Mouse (Mus musculus): Measurements from ENCODE around the gene Otop2. TPM values are rescaled to one million over a fixed set of nuclear protein-coding genes. Genes with fewer than 3 reads are reported as not detected.

Otop2 gene
- polyA plus RNA-seq, 1 experiment from 2014 or later: not detected

GRCm38 (mm10) chr11:115337350-115337749 is 30.4 kb downstream of the Otop2 start:
- H3K4me3 ChIP-seq: no peak overlapping the region
- H3K36me3 ChIP-seq: no peaks in the 10 kb centered on the region
- H3K27me3 ChIP-seq: peaks cover 78% of the 10 kb centered on the region
- peaks cover 18% of the 10 kb centered on the region; the same call in 1 of the 2 replicates for H3K4me1 ChIP-seq
- no peak overlapping the region for H3K4me2 ChIP-seq (replicated peaks)
- no peak overlapping the region for H3K9ac ChIP-seq (replicated peaks)
- WGBS: 68% methylated on average over 3 of the region's 3 CpGs
- H3K27ac ChIP-seq (replicated peaks): no peak overlapping the region
- no peaks in the 10 kb centered on the region for H3K9me3 ChIP-seq
- ATAC-seq (ENCODE audit: low FRiP score, low read depth): no peak

DNA sequence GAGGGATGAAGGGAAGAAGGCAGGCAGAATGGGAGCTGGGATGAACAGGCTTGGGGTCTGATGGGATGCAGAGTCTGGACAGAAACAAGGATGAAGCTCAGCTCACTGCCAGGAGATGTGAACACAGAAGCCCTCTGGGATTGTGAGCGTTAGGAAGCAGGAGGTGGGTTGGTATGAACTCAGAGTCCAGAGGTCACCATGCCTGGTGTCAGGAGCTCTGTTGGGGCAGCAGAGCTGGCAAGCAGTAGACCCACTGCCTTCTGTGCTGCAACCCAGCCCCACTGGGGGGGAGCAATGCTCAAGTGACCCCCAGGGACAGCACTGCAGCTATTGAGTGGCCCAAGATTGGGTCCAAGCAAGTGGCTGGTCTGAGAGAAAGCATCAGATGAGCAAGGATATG is 30.9 kb downstream of the Otop2 start:
- Histone ChIP-seq H3K4me3 (no peak overlapping the region), H3K4me1 (peaks cover 18% of the 10 kb centered on the region; the same call in 1 of the 2 replicates), H3K4me2 (replicated peaks) (no peak overlapping the region), H3K27ac (replicated peaks) (no peak overlapping the region), H3K9ac (replicated peaks) (no peak overlapping the region), H3K27me3 (peaks cover 73% of the 10 kb centered on the region), H3K36me3 (no peaks in the 10 kb centered on the region), H3K9me3 (no peaks in the 10 kb centered on the region)
- no peak for ATAC-seq (ENCODE audit: low FRiP score, low read depth)
- WGBS: 81% methylated on average over 1 of the region's 1 CpGs

DNA sequence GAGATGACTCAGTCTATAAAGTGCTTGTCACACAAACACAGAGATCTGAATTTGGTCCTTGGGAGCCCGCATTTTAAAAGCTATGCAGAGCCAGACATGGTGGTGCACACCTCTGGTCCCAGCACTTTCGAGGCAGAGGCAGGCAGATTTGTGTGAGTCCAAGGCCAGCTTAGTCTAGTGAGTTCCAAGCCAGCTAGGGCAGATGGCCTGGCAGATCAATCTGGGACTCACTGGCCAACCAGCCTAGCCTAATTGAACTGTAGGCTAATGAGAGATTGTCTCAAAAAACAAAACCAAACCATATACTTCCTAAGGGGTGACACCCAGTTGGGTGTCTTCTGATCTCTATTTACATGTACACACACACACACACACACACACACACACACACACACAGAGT is 34.3 kb downstream of the Otop2 start:
- Histone ChIP-seq H3K36me3 (no peaks in the 10 kb centered on the region), H3K4me2 (replicated peaks) (no peak overlapping the region), H3K27ac (replicated peaks) (no peak overlapping the region), H3K9ac (replicated peaks) (no peak overlapping the region), H3K4me1 (no peaks in the 10 kb centered on the region; the same call in none of the 2 replicates), H3K9me3 (no peaks in the 10 kb centered on the region), H3K27me3 (peaks cover 56% of the 10 kb centered on the region), H3K4me3 (no peak overlapping the region)
- ATAC-seq (ENCODE audit: low FRiP score, low read depth): no peak
- 75% methylated on average over 2 of the region's 2 CpGs for WGBS

- H3K36me3 ChIP-seq: no peaks in the 10 kb centered on the region
- H3K27ac ChIP-seq (replicated peaks): no peak overlapping the region
- peaks cover 53% of the 10 kb centered on the region for H3K27me3 ChIP-seq
- H3K9me3 ChIP-seq: no peaks in the 10 kb centered on the region
- ATAC-seq (ENCODE audit: low FRiP score, low read depth): no peak
- no peak overlapping the region for H3K9ac ChIP-seq (replicated peaks)
- no peak overlapping the region for H3K4me2 ChIP-seq (replicated peaks)
- WGBS: 77% methylated on average over 6 of the region's 6 CpGs
- no peaks in the 10 kb centered on the region; the same call in 1 of the 2 replicates for H3K4me1 ChIP-seq
- no peak overlapping the region for H3K4me3 ChIP-seq
These were observed 34.9 kb downstream of the Otop2 start for GRCm38 (mm10) chr11:115341866-115342265.

DNA sequence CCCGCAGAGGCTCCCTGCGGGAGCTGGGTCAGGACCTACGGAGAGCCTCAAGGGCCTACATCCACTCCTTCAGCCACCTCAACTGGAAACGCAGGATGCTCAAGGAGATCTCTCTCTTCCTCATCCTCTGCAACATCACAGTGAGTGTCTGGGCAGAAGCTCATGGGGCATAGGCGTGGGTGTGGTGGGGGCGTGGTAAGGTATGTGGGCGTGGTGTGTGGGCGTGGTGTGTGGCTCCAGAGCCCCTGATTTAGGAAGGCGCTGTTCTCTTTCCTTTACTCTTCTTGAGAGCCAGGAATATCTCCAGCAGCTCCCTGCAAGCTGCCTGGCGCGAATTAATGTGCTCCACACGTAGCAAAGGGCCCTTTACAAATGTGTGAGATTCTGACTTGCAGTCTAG is 38.0 kb downstream of the Otop2 start:
- H3K27ac ChIP-seq (replicated peaks): no peak overlapping the region
- peaks cover 47% of the 10 kb centered on the region for H3K27me3 ChIP-seq
- H3K4me2 ChIP-seq (replicated peaks): no peak overlapping the region
- no peaks in the 10 kb centered on the region; the same call in 1 of the 2 replicates for H3K4me1 ChIP-seq
- H3K4me3 ChIP-seq: no peak overlapping the region
- whole genome bisulfite sequencing: 14% methylated on average over 12 of the region's 12 CpGs
- H3K9ac ChIP-seq (replicated peaks): no peak overlapping the region
- no peak for ATAC-seq (ENCODE audit: low FRiP score, low read depth)
- no peaks in the 10 kb centered on the region for H3K9me3 ChIP-seq
- peaks cover 6% of the 10 kb centered on the region; the same call in 1 of the 2 replicates for H3K36me3 ChIP-seq

- Histone ChIP-seq H3K4me3 (no peak overlapping the region), H3K9me3 (no peaks in the 10 kb centered on the region), H3K4me2 (replicated peaks) (no peak overlapping the region), H3K27ac (replicated peaks) (no peak overlapping the region), H3K9ac (replicated peaks) (no peak overlapping the region), H3K36me3 (peaks cover 9% of the 10 kb centered on the region; the same call in 1 of the 2 replicates), H3K4me1 (no peaks in the 10 kb centered on the region; the same call in 1 of the 2 replicates), H3K27me3 (peaks cover 41% of the 10 kb centered on the region)
- ATAC-seq (ENCODE audit: low FRiP score, low read depth): no peak
- WGBS: 50% methylated on average over 7 of the region's 7 CpGs
These were observed 38.6 kb downstream of the Otop2 start for GRCm38 (mm10) chr11:115345515-115345914.

GRCm38 (mm10) chr11:115348681-115349248 is 41.8 kb downstream of the Otop2 start:
- H3K27me3 ChIP-seq: peaks cover 27% of the 10 kb centered on the region
- H3K4me2 ChIP-seq (replicated peaks): no peak overlapping the region
- H3K9me3 ChIP-seq: no peaks in the 10 kb centered on the region
- peaks cover 31% of the 10 kb centered on the region for H3K36me3 ChIP-seq
- no peak overlapping the region for H3K4me3 ChIP-seq
- WGBS: 61% methylated on average over 17 of the region's 17 CpGs
- no peak overlapping the region for H3K9ac ChIP-seq (replicated peaks)
- no peak overlapping the region for H3K27ac ChIP-seq (replicated peaks)
- no peaks in the 10 kb centered on the region; the same call in 1 of the 2 replicates for H3K4me1 ChIP-seq
- no peak for ATAC-seq (ENCODE audit: low FRiP score, low read depth)

GRCm38 (mm10) chr11:115349976-115350375 is 43.0 kb downstream of the Otop2 start:
- H3K4me2 ChIP-seq (replicated peaks): no peak overlapping the region
- H3K36me3 ChIP-seq: peaks cover 31% of the 10 kb centered on the region
- no peaks in the 10 kb centered on the region; the same call in 1 of the 2 replicates for H3K4me1 ChIP-seq
- H3K27me3 ChIP-seq: peaks cover 19% of the 10 kb centered on the region
- no peak overlapping the region for H3K4me3 ChIP-seq
- no peaks in the 10 kb centered on the region for H3K9me3 ChIP-seq
- ATAC-seq (ENCODE audit: low FRiP score, low read depth): no peak
- 82% methylated on average over 4 of the region's 4 CpGs for WGBS
- no peak overlapping the region for H3K27ac ChIP-seq (replicated peaks)
- H3K9ac ChIP-seq (replicated peaks): no peak overlapping the region

GRCm38 (mm10) chr11:115353375-115353774 is 46.4 kb downstream of the Otop2 start:
- Histone ChIP-seq H3K9ac (replicated peaks) (no peak overlapping the region), H3K27me3 (peaks cover 25% of the 10 kb centered on the region), H3K4me2 (replicated peaks) (no peak overlapping the region), H3K27ac (replicated peaks) (no peak overlapping the region), H3K9me3 (no peaks in the 10 kb centered on the region), H3K36me3 (peaks cover 46% of the 10 kb centered on the region), H3K4me1 (no peaks in the 10 kb centered on the region), H3K4me3 (no peak overlapping the region)
- ATAC-seq (ENCODE audit: low FRiP score, low read depth): no peak
- WGBS: 93% methylated on average over 5 of the region's 5 CpGs

GRCm38 (mm10) chr11:115354183-115354582 is 47.2 kb downstream of the Otop2 start:
- WGBS: 5% methylated on average over 8 of the region's 8 CpGs
- H3K9me3 ChIP-seq: no peaks in the 10 kb centered on the region
- peaks cover 25% of the 10 kb centered on the region for H3K27me3 ChIP-seq
- no peak overlapping the region for H3K9ac ChIP-seq (replicated peaks)
- peaks cover 46% of the 10 kb centered on the region for H3K36me3 ChIP-seq
- peaks cover 6% of the 10 kb centered on the region; the same call in 1 of the 2 replicates for H3K4me1 ChIP-seq
- no peak overlapping the region for H3K4me2 ChIP-seq (replicated peaks)
- no peak overlapping the region for H3K27ac ChIP-seq (replicated peaks)
- H3K4me3 ChIP-seq: no peak overlapping the region
- ATAC-seq (ENCODE audit: low FRiP score, low read depth): 0 out of 2 replicates have a peak, but pooled peaks have one; percentile 14

GRCm38 (mm10) chr11:115358468-115358867 is 51.5 kb downstream of the Otop2 start:
- peaks cover 12% of the 10 kb centered on the region for H3K4me1 ChIP-seq
- H3K9me3 ChIP-seq: no peaks in the 10 kb centered on the region
- H3K4me3 ChIP-seq: no peak overlapping the region
- peaks cover 25% of the 10 kb centered on the region for H3K27me3 ChIP-seq
- peak overlapping the region; percentile 15; the same call in 1 of the 2 replicates for H3K27ac ChIP-seq (replicated peaks)
- peak overlapping the region; percentile 39 for H3K9ac ChIP-seq (replicated peaks)
- 22% methylated on average over 5 of the region's 5 CpGs for WGBS
- no peak for ATAC-seq (ENCODE audit: low FRiP score, low read depth)
- peaks cover 18% of the 10 kb centered on the region for H3K36me3 ChIP-seq
- no peak overlapping the region for H3K4me2 ChIP-seq (replicated peaks)

DNA sequence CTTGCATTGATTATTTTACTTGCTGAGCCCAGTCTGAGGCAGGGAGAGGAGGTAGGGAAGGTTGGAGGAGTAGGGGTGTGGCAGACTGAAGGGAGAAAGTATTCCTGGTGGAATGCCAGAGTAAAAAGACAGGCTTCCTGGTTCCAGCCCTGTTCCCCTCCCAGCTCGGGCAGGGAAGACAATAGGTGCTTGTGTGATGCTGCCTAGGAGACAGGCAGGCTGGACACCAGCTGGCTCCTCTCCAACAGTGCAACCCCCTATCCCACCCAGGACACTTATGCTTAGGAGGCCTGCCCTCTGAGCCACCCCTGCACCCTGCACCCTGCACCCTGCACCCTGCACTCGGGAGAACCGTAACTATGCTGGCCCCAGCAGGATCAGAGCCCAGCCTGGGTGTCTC is 52.3 kb downstream of the Otop2 start:
- ATAC-seq (ENCODE audit: low FRiP score, low read depth): no peak
- no peak overlapping the region for H3K4me2 ChIP-seq (replicated peaks)
- WGBS: 38% methylated on average over 3 of the region's 3 CpGs
- 0 out of 2 replicates have a peak overlapping the region, but pooled peaks have one; percentile 39 for H3K9ac ChIP-seq (replicated peaks)
- peaks cover 15% of the 10 kb centered on the region for H3K36me3 ChIP-seq
- peak overlapping the region; percentile 15 for H3K27ac ChIP-seq (replicated peaks)
- H3K9me3 ChIP-seq: no peaks in the 10 kb centered on the region
- H3K4me1 ChIP-seq: peaks cover 12% of the 10 kb centered on the region
- H3K27me3 ChIP-seq: peaks cover 25% of the 10 kb centered on the region
- no peak overlapping the region for H3K4me3 ChIP-seq

All from midbrain, embryonic 12.5 days (tissue).